Mouse (Mus musculus) left cerebral cortex, adult 18-20 months (tissue): Measurements from ENCODE around the gene Ldah. TPM values are rescaled to one million over a fixed set of nuclear protein-coding genes. Genes with fewer than 3 reads are reported as not detected.
"Not testable (repeated sequence)": the region's sequence is repeated elsewhere in the genome, so short reads cannot be mapped to it uniquely, and the experiment has no call there.

Experiments used
- DNase-seq, 2 experiments: peaks; one replicate each; pipeline ENCODE4 v3.0.0; 2021 to 2022; ENCODE audit warnings: low spot score in 2 of 2, mixed read lengths in 1 of 2
- long read RNA-seq, 2 experiments: library from polyadenylated mRNA; stranded (forward); transcript quantifications; one replicate each; pipeline ENCODE4 v2.0.0; 2021
- total RNA-seq, 2 experiments: library from RNA; stranded (reverse); gene quantifications; 2 replicates each; pipeline ENCODE4 v1.2.3; 2021

Ldah gene
- total RNA-seq = 10 to 100 TPM; 34.9 to 40.2 TPM
- long read RNA-seq, experiment 1, transcript Ldah-201 (7 exons, 2,737 nt) = major isoform, 5 of 42 reads
- long read RNA-seq, experiment 1, partial matches to known transcripts = 2 of 42 reads
- long read RNA-seq, experiment 1, other reads (novel, unspliced or antisense) = 33 of 42 reads
- long read RNA-seq, experiment 2, partial matches to known transcripts = 0 of 34 reads
- long read RNA-seq, experiment 2, other reads (novel, unspliced or antisense) = 33 of 34 reads

- peak; percentile 93 to 96 for DNase-seq
Measured at GRCm38 (mm10) chr12:8207978-8208403, at the start of gene Ldah. Gene Ldah (plus strand): TSS chr12:8208107.

DNA sequence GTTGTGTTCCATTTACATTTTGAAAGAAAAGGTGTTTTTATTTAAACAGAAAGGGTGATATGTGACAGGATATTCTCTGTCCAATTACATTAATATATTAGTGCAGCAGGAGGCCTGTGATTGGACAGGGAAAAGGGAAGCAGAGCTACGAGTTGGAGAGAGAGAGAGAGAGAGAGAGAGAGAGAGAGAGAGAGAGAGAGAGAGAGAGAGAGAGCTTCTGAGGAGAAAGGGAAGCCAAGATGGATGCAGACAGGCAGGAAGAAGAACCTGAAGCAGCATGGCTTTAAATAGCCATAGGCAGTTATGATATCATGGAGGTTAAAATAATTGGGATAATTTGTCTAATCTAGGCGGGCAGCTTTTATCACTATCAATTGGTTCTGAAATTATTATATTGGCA is 40.2 kb upstream of the Ldah start:
- DNase-seq = no peak

- DNase-seq = no peak
Measured at GRCm38 (mm10) chr12:8180921-8181320, 27.0 kb upstream of the Ldah start.

DNA sequence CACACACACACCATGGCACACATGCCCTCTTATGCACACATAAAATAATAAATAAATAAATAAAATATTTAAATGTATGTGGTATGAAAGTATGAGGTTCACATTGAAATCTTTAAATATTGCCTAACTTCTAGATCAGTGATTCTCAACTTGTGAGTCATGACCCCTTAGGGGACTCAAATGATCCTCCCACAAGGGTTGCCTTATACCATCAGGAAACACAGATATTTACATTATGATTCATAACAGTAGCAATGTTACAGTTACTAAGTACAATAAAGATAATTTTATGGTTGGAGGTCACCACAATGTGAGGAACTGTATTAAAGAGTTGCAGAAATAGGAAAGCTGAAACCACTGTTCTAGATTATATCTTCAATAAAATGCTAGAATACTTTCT is 26.2 kb upstream of the Ldah start:
- no peak for DNase-seq

DNA sequence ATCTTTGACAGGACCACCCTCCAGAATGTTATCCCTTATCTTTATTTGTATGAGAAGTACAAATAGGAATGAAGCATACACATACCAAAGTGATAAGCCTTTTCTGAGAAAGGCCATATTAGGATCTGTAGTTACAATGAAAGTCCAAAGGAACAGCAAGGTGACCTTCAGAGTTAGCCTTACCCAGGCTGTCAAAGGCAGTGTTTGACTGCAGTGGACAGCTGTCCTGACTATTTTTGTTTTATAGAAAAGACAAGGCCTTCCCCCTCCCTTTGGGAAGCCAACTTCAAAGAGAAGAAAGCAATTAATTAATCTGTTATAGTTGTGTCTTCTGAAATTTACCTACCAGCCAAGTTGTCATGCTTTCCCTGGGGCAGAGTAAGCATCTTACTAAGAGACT is 23.4 kb upstream of the Ldah start:
- no peak for DNase-seq

DNA sequence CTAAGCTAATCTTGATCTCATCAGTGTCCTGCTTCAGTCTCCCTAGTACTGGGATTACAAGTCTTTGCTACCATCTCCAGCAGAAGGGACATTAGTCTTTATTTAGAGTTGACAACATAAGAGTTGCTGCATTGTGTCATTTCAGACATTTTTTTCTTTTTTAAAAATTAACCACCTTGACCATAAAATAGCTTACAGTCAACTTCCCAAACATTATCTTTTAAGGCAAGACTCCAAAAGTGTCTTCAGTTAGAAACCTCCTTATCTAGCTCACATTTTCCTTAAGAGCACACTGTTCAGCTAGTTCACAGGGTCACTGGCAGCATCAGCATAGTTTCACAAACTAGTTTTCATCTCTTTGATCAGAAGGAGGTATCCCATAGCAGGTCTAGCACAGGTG is 19.7 kb upstream of the Ldah start:
- no peak for DNase-seq

DNA sequence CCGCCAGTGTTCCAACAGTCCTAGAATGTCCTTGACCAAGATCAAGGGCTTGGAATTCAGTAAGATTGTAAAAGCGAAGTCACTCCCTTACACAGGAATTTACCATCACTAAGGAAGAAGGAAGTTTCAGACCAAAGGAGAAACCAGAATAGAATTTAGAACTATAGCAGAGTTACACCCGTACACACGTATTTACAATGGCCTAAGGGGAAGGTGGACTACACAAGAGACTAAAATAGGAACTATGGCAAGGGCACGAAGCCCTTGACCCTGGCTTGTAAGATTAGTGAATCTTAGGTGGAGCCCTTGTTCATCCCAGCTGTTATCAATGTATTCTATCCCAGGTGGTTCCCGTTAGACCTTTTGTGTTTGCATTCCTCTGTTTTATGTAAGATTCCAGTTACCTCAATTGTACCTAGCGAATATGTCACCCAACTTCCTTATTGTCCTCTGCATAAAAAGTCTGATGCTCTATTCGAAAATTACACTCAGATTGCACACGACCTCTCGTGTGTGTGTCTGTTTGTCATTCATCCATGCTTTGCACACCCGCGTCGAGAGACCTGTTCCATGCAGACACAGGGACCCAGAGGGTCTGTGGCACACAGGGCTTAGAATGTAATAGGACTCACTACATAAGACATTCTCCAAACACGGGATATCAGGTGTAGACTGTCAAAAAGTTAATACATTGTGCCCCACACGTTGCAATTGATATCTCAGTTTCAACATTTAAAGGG is 18.9 kb upstream of the Ldah start:
- DNase-seq = not testable (repeated sequence)

GRCm38 (mm10) chr12:8189722-8190121 is 18.2 kb upstream of the Ldah start:
- no peak for DNase-seq

- no peak for DNase-seq
Measured at GRCm38 (mm10) chr12:8205721-8206120, 2.2 kb upstream of the Ldah start.

- no peak for DNase-seq
Measured at GRCm38 (mm10) chr12:8207578-8207977, 329 bp upstream of the Ldah start.

DNA sequence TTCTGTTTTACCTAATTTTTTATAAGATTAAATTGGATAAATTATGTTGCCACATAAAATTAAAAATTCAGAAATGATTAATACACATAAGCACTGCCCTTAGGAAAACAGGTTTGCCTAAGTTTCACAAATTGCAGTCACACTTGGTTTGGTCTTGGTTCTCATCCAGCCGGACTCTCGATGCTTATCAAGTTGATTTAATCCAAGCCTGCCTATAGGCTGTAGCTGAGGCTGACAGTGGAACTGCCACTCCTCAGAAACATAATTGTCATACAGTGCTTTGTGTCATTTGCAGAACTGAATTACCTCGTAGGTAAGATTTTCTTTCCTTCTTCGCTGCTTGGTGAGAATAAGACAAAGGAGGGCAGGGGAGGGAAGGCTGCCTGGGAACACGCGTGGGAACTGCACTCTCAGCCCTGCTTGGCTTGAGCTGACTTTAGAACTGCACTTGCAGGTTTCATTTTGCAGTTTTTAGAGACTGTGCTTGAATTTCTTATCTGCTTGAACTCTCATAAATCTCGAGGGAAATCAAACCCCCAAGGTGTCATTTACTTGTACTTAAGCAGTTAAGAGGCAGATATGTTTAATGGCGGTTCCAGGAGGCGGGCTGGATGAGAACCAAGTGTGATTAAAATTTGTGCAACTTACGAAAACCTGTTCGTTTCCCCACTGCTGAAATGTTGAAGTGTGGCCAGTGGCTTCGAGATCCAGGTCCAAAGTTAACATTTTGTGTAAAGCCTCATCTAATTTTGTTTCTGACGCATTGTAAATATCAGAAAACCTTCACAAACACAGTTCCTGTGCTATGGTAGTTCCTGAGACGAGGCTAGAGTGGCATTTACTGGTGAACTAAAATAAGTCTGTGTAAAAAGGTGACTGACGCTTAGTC is 8.7 kb downstream of the Ldah start:
- no peak for DNase-seq

DNA sequence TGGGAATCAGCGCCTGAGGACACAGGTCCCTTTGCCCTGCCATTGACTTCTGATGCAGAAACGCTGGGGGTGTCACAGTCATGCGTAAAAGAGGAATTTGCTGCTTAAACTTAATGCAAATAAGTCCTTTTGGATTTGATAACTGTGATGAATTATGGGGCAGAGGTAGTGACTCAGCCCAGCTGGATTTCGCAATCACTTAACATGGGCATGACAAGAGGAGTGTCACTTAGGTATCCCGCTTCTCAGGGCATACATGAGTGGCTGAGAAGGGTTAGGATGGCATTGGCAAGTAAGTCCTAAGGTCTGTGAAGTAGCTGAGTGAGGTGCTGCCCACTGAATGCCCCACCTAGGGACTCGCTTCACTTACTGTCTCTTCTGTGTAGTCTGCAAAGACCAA is 15.1 kb downstream of the Ldah start:
- DNase-seq = no peak

- no peak for DNase-seq
Measured at GRCm38 (mm10) chr12:8231101-8231500, 23.2 kb downstream of the Ldah start.

DNA sequence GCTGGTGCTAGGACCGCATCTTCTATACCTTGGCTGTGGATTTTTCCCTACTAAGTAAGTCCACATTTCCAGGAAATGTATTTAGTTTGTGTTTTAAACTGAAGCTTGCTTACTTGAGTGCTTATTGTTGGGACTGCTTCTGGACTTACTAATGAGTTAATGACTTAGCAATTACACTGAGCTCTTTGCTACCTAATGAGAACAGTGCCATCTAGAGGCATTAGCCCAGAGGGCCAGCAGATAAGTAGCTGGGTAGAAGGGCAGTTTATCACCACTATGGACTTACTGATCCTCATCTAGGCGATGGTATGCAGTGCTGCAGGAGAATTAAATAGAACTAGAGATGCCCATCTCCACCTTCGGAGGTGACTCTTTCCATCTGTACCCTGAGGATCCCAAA is 24.8 kb downstream of the Ldah start:
- DNase-seq = peak in 1 of 2 experiments; percentile 18

- no peak for DNase-seq
Measured at GRCm38 (mm10) chr12:8242181-8242580, 34.3 kb downstream of the Ldah start.

DNA sequence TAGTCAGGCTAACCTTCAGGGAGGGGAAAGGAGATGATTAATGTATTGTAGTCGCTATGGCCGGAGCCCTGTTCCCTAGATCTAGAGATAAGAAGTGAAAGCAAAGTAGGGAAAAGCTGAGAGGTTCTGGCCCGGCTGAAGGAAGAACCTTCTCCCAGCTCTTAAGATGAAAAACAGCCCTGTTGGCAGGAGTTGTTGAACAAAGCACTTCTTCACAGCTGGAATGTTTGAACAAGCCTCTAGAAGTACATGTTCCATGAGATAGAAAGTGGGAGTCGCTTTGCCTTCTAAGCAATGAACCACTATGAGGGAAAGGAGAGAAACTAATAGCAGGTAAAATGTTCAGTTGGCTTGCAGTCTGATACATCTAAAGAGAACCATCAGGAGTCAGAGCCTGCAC is 36.8 kb downstream of the Ldah start:
- DNase-seq = no peak

GRCm38 (mm10) chr12:8260297-8260696 is 52.4 kb downstream of the Ldah start:
- no peak for DNase-seq

DNA sequence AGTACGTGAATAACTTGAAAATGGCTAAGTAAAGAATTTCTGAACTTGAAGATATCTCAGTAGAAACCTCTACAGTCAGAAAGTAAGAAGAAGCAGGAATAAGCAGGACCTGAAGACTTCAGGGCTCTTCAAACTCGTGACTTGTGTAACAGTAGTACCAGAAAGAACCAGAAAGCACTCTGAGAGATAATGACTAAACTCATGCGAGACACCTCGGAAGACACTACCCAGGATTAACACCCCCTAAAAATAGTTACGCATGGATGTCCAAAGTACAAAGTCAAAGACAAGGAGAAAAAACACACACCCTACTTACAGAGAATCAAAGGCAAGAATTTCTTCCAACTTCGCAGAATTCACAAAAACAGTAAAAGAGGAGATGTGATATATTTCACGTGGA is 58.4 kb downstream of the Ldah start:
- no peak for DNase-seq

GRCm38 (mm10) chr12:8269627-8270026 is 61.7 kb downstream of the Ldah start:
- DNase-seq = no peak

DNA sequence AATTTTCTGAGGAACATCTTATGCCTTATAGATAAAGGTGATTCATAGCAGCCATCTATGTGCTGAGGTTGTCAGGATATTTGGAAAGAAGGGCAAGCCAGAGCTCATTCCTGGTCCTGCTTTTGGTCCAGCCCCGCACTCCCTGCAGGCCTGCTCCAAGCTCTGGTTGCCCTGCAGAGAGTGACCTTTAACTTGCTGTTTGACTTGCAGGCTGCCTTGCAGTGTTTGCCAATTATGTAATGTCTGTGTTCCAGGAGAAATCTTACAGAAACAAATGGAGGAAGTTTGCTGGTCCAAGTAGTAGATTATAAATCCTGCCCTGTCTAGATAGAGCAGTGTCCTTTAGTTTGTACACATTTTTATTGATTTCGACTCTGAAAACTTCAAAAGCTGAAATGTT is 63.5 kb downstream of the Ldah start:
- DNase-seq = no peak

- no peak for DNase-seq
Measured at GRCm38 (mm10) chr12:8273471-8274171, 65.7 kb downstream of the Ldah start.
